Mouse (Mus musculus) stomach, postnatal 0 days (tissue): ENCODE measurements around the gene Gm28051. TPM values are rescaled to one million over a fixed set of nuclear protein-coding genes. Genes with fewer than 3 reads are reported as not detected.

ENCODE experiments used
- ATAC-seq: fragments of 200-750 bp; cut with Nextera tagmentation; 2 replicates; pipeline ENCODE4 v1.8.0; 2017; ENCODE audit not compliant: low FRiP score, low TSS enrichment
- DNase-seq: peaks from one replicate; pipeline ENCODE4 v3.0.0-alpha.2; 2016; ENCODE audit warnings: low spot score
- H3K27ac ChIP-seq: fragments of 300-500 bp; sonication (generic); replicated peaks from 2 replicates; pipeline ENCODE4 v1.5.1; 2014; ENCODE audit warnings: mild to moderate bottlenecking, control low read depth
- H3K27me3 ChIP-seq: fragments of 300-500 bp; sonication (generic); 2 replicates; pipeline ENCODE4 v1.6.1; 2014; ENCODE audit warnings: low read length; ENCODE audit not compliant: control insufficient read depth, insufficient read depth
- H3K36me3 ChIP-seq: fragments of 300-500 bp; sonication (generic); 2 replicates; pipeline ENCODE4 v1.6.1; 2014; ENCODE audit warnings: low read length, mixed read lengths; ENCODE audit not compliant: control insufficient read depth, insufficient read depth
- H3K4me1 ChIP-seq: fragments of 300-500 bp; sonication (generic); replicated peaks from 2 replicates; pipeline ENCODE4 v1.6.1; 2014; ENCODE audit warnings: antibody characterized with exemption; ENCODE audit not compliant: control insufficient read depth, insufficient read depth
- H3K4me2 ChIP-seq: fragments of 300-500 bp; sonication (generic); replicated peaks from 2 replicates; pipeline ENCODE4 v1.6.1; 2014; ENCODE audit warnings: low read depth, mild to moderate bottlenecking, control low read depth, moderate library complexity
- H3K4me3 ChIP-seq: fragments of 300-500 bp; sonication (generic); 2 replicates; pipeline ENCODE4 v1.5.1; 2014; ENCODE audit warnings: low read depth, low read length, control low read depth
- H3K9ac ChIP-seq: fragments of 300-500 bp; sonication (generic); 2 replicates; pipeline ENCODE4 v1.6.1; 2014; ENCODE audit warnings: mild to moderate bottlenecking, low read length, control low read depth, mixed read lengths
- H3K9me3 ChIP-seq: fragments of 300-500 bp; sonication (generic); 2 replicates; pipeline ENCODE4 v1.6.1; 2016; ENCODE audit warnings: low read length; ENCODE audit not compliant: control insufficient read depth
- CTCF ChIP-seq: IDR thresholded peaks from 2 replicates; pipeline ENCODE4 v1.5.1; 2016; ENCODE audit warnings: antibody characterized with exemption, low read depth, mild to moderate bottlenecking, moderate library complexity
- EP300 ChIP-seq: optimal IDR thresholded peaks from 2 replicates; pipeline ENCODE3; 2016; ENCODE audit warnings: antibody characterized with exemption
- WGBS: fragments of 180-500 bp; shearing (Covaris S2); extraction: QIAGEN DNeasy Blood & Tissue Kit; methylation state at CpG from one replicate; pipeline ENCODE4 v1.1.7; 2014; 5-methylcytosine and 5-hydroxymethylcytosine counted together
- polyA plus RNA-seq: library from polyadenylated mRNA; unstranded; fragments of >200 nt; fragmentation: Nextera tagmentation; extraction: Ambion mirVana; gene quantifications from 2 replicates; pipeline ENCODE4 v1.2.1, GENCODE M21; 2015

Gm28051 gene
- polyA plus RNA-seq, 1 experiment from 2014 or later = not detected

DNA sequence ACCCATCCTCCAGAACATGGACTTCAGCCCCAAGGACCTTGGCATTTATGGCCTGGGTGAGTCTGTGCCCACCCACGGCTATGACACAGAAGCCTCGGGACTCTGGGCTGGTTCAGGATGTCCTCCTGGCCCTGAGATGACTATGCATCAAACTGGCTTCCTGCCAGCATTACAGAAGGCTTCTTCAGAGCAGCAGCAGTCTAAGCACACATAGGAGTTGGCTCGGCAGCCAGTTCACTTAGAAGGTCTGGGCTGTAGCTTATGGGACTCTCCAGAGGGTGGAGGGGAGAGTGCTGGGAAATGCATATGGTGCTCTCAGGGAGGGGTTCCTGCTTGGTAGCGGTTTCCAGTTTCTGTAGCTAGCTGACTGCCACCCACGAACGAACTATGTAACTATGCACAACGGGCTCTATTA is 31.8 kb downstream of the Gm28051 start:
- ATAC-seq = no peak
- WGBS = 47% methylated on average over 7 of the region's 7 CpGs
- Histone ChIP-seq H3K9ac (no peak overlapping the region), H3K4me3 (no peak overlapping the region), H3K9me3 (no peaks in the 10 kb centered on the region), H3K36me3 (no peaks in the 10 kb centered on the region), H3K4me2 (no peak overlapping the region), H3K4me1 (no peaks in the 10 kb centered on the region; the same call in 1 of the 2 replicates), H3K27ac (no peak overlapping the region), H3K27me3 (no peaks in the 10 kb centered on the region)
- no peak for TF ChIP-seq EP300
- TF ChIP-seq CTCF = no peak
- no peak for DNase-seq

DNA sequence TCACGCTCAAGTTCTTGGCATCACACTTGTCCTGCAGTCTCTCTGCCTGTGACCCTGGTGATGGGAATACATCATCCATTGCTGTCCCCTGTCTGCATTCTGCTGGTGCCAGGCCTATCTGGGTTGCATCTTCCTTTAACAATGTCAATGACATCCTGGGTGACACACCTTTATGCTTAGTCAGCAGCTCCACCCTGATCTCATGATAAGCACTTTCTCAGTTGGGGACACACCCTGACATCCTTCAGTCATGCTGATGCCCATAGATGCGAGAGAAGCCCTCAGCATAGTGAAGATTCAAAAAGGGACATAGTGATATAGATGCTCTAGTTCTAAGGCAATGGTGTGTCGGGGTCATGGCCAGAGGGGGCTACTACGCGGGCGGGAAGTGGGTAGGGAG is 32.4 kb downstream of the Gm28051 start:
- DNase-seq (no peak), ATAC-seq (no peak)
- 87% methylated on average over 6 of the region's 6 CpGs for WGBS
- H3K9me3 ChIP-seq = no peaks in the 10 kb centered on the region
- no peak overlapping the region for H3K4me3 ChIP-seq
- H3K4me2 ChIP-seq = no peak overlapping the region
- H3K27me3 ChIP-seq = no peaks in the 10 kb centered on the region
- TF ChIP-seq CTCF (no peak), EP300 (no peak)
- no peak overlapping the region for H3K9ac ChIP-seq
- H3K4me1 ChIP-seq = no peaks in the 10 kb centered on the region
- no peaks in the 10 kb centered on the region for H3K36me3 ChIP-seq
- no peak overlapping the region for H3K27ac ChIP-seq

DNA sequence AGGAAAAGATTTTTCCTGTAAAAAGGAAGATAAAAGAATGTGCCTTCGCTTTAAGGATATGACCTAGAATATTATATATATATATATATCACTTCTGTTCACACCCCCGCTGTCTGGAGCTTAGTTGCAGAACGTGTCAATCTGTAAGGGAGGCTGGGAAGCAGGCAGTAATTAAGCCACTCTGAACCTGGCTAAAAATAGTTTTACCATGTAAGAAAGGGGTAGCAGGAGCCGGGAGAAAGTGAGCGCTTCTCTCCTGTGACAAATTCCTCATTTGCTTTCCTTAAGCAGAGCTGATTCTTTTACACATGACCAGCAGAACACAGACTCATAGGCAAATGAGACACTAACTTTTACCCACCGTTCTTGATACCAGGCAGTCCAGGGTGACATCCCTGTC is 33.7 kb downstream of the Gm28051 start:
- no peak overlapping the region for H3K4me3 ChIP-seq
- H3K4me2 ChIP-seq = no peak overlapping the region
- no peak for DNase-seq
- no peak for TF ChIP-seq CTCF
- no peak for TF ChIP-seq EP300
- H3K9ac ChIP-seq = no peak overlapping the region
- no peaks in the 10 kb centered on the region for H3K36me3 ChIP-seq
- no peaks in the 10 kb centered on the region for H3K27me3 ChIP-seq
- no peak overlapping the region for H3K27ac ChIP-seq
- H3K4me1 ChIP-seq = no peaks in the 10 kb centered on the region
- WGBS = 65% methylated on average over 6 of the region's 6 CpGs
- no peak for ATAC-seq
- H3K9me3 ChIP-seq = no peaks in the 10 kb centered on the region

- TF ChIP-seq CTCF = no peak
- no peak for TF ChIP-seq EP300
- DNase-seq (no peak), ATAC-seq (no peak)
- H3K4me3 ChIP-seq = no peak overlapping the region
- H3K9me3 ChIP-seq = no peaks in the 10 kb centered on the region
- no peak overlapping the region for H3K9ac ChIP-seq
- no peaks in the 10 kb centered on the region for H3K27me3 ChIP-seq
- no peaks in the 10 kb centered on the region for H3K4me1 ChIP-seq
- 58% methylated on average over 8 of the region's 8 CpGs for WGBS
- no peak overlapping the region for H3K27ac ChIP-seq
- H3K36me3 ChIP-seq = no peaks in the 10 kb centered on the region
- H3K4me2 ChIP-seq = no peak overlapping the region
Observed at GRCm38 (mm10) chr12:102722966-102723365, 34.6 kb downstream of the Gm28051 start.

DNA sequence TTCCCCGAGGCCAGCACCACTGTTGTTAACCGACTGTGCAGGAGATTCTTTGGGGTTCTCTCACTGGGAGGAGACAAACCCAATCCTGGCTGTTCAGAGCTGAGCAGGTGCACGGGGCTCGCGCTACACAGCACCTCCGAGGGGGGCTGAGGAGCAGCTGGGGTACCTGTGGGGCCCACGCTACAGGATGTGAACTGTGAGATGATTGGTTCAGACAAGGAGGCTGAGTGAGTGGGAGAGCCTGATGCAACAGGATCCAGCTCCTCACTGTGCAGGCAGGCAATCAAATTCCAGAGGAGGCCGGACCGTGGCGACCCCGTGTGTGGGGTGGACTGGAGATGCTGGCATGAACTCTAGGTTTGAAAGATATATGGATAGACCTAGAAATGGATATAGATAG is 35.1 kb downstream of the Gm28051 start:
- no peak overlapping the region for H3K4me3 ChIP-seq
- no peak for DNase-seq
- no peaks in the 10 kb centered on the region for H3K9me3 ChIP-seq
- no peak overlapping the region for H3K27ac ChIP-seq
- H3K4me1 ChIP-seq = no peaks in the 10 kb centered on the region
- no peak overlapping the region for H3K9ac ChIP-seq
- no peak overlapping the region for H3K4me2 ChIP-seq
- H3K36me3 ChIP-seq = no peaks in the 10 kb centered on the region
- TF ChIP-seq EP300 = no peak
- TF ChIP-seq CTCF = no peak
- H3K27me3 ChIP-seq = no peaks in the 10 kb centered on the region
- WGBS = 68% methylated on average over 11 of the region's 11 CpGs
- ATAC-seq = no peak

- TF ChIP-seq CTCF (peak; percentile 92), EP300 (no peak)
- peak; percentile 54 for DNase-seq
- H3K27ac ChIP-seq = no peak overlapping the region
- H3K36me3 ChIP-seq = no peaks in the 10 kb centered on the region
- peak overlapping the region; percentile 34; the same call in 1 of the 2 replicates for H3K4me2 ChIP-seq
- 18% methylated on average over 13 of the region's 13 CpGs for WGBS
- H3K9me3 ChIP-seq = no peaks in the 10 kb centered on the region
- no peak overlapping the region for H3K4me3 ChIP-seq
- peak; percentile 60; the same call in 1 of the 2 replicates for ATAC-seq
- no peaks in the 10 kb centered on the region for H3K4me1 ChIP-seq
- H3K9ac ChIP-seq = no peak overlapping the region
- no peaks in the 10 kb centered on the region for H3K27me3 ChIP-seq
Observed at GRCm38 (mm10) chr12:102719552-102720315, 37.8 kb downstream of the Gm28051 start.
